Mouse (Mus musculus) embryonic fibroblast, embryonic 13.5 days (primary cell): ENCODE data around the gene Slc11a2. TPM values are rescaled to one million over a fixed set of nuclear protein-coding genes. Genes with fewer than 3 reads are reported as not detected.

ENCODE experiments used
- H3K27ac ChIP-seq: 2 replicates; pipeline ENCODE4 v1.5.1; 2012; ENCODE audit warnings: low read length, control low read depth, inconsistent platforms; ENCODE audit not compliant: insufficient read depth
- H3K4me1 ChIP-seq: 2 replicates; pipeline ENCODE4 v1.6.1; 2011; ENCODE audit warnings: low read length; ENCODE audit not compliant: control insufficient read depth, insufficient read depth
- H3K4me3 ChIP-seq: 2 replicates; pipeline ENCODE4 v1.5.1; 2011; ENCODE audit warnings: mild to moderate bottlenecking, control low read depth, low read length; ENCODE audit not compliant: insufficient read depth
- CTCF ChIP-seq: IDR thresholded peaks from 2 replicates; pipeline ENCODE4 v1.5.1; 2011; ENCODE audit warnings: mild to moderate bottlenecking, control low read depth, low read length, moderate library complexity, borderline replicate concordance; ENCODE audit not compliant: insufficient read depth
- POLR2A ChIP-seq: IDR thresholded peaks from 2 replicates; pipeline ENCODE4 v1.6.1; 2011; ENCODE audit warnings: low read depth, mild to moderate bottlenecking, control low read depth, low read length, moderate library complexity
- polyA plus RNA-seq: library from polyadenylated mRNA; stranded (reverse); fragments of >200 nt; gene quantifications from 2 replicates; pipeline ENCODE4 v1.2.4, GENCODE M21; 2011; ENCODE audit warnings: low read depth; ENCODE audit not compliant: missing spikeins, insufficient read length

Gene Slc11a2
- polyA plus RNA-seq, 1 experiment, result 48.5 TPM

DNA sequence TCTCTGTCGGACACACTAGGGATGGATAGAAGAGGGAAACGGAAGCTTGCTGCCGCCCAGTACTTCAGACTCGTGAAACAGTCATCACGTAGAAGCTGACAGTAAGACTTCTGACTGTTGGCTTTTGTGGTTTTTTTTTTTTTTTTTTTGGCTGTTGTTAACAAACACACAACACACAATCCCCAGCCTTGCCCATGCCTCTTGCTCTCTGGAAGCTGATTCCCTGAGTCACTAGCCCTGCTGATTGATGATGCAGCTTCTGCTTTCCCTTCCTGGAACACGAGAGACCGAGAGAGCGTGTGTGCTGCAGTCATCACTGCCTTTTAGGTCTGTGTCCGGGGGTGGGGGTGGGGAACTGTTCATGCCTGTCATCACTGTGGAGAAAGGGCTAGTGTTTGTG, 36.8 kb upstream of the Slc11a2 start:
- Histone ChIP-seq H3K4me3 (no peak overlapping the region), H3K4me1 (no peaks in the 10 kb centered on the region), H3K27ac (no peak overlapping the region)
- TF ChIP-seq CTCF (no peak), POLR2A (no peak)

DNA sequence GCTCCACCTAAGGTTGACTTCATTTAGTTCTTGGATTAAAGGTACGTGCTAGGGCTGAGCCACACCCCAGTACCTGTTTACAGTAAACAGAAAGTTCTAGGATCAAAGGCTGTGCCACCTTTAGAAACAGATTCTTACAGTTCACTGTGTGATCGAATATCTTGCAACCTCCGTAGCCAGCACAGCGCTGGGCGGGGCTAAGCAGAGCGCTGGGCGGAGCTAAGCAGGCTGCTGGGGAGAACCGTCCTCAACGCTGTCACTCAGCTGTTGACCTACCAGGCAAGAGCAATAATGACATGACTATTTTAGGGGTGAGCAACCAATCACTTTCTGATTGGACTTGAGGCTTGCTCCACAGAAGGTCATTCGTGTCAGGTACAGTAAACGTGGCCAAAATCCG, 36.1 kb upstream of the Slc11a2 start:
- TF ChIP-seq CTCF (no peak), POLR2A (no peak)
- no peaks in the 10 kb centered on the region for H3K4me1 ChIP-seq
- H3K4me3 ChIP-seq, result no peak overlapping the region
- no peak overlapping the region for H3K27ac ChIP-seq

DNA sequence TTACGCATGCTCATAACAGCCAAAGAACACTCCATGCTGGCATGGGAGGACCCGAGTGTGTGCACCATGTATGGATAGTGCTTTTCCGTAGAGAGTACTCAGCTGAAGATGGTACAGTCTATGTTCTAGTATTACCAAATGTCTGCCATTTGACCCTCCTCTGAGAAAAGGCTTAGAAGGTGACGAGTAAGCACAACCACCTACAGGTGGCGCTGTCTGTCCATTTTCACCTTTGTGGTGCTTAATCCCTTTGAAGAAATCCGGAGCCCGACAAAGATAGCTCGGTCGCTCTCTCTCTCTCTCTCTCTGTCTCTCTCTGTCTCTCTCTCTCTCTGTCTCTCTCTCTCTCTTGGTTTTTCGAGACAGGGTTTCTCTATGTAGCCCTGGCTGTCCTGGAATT, 33.2 kb upstream of the Slc11a2 start:
- Histone ChIP-seq H3K27ac (no peak overlapping the region), H3K4me3 (no peak overlapping the region), H3K4me1 (no peaks in the 10 kb centered on the region)
- TF ChIP-seq CTCF (peak; percentile 21; the same call in 1 of the 2 replicates), POLR2A (no peak)

DNA sequence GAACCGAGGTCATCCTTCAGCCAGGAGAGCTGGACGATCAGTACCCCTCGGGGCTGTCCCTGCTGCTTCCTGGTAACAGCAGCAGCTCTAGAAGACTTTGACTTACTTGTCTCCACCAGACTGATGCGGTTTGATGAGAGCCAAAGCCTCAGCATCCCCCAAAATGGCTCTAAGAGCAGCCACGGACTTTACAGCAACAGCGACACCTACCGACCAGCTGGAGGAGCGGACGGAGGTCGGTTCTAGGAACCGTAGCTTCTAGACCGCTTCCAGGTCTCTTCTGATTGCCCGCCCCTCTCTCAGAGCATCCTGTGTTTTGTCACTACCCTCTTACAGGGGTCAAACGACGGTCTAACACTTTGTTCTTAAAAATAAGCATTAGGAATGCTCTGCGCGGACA, 32.5 kb upstream of the Slc11a2 start:
- Histone ChIP-seq H3K27ac (no peak overlapping the region), H3K4me1 (no peaks in the 10 kb centered on the region), H3K4me3 (no peak overlapping the region)
- TF ChIP-seq POLR2A (no peak), CTCF (peak; percentile 92; the same call in 1 of the 2 replicates)

DNA sequence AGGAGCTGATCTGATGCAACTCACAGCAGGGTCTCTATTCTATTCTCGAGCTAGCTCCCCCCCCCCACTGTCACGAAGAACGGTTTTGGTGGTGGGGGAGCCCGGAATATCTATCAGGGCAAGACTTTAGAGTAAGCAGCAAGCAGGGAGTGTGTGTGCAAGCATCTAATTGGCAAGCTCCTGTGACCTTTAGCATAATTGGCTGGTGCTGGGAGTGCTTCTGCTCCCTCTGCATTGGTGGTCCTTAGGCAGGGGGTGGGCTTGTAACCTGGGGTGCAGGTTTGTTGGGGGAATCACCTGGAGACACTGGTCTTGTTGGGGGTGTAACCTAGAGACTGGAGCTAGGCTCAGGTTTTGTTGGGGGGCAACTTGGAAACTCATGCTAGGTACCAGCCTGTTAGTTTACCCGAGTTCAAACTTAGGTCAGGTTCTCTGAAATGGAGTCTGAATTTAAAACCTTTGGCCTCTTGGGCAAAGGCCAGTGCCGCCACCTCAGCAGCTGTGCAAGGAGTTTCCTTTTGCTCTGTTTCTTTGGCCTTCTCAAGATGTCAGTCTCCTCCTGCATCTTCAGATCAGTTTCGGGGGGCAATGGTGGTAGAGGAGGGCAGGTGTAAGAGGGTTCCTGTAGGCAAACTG, 31.6 kb upstream of the Slc11a2 start:
- H3K4me3 ChIP-seq, result no peak overlapping the region
- H3K4me1 ChIP-seq, result no peaks in the 10 kb centered on the region
- H3K27ac ChIP-seq, result no peak overlapping the region
- TF ChIP-seq CTCF (no peak), POLR2A (no peak)

DNA sequence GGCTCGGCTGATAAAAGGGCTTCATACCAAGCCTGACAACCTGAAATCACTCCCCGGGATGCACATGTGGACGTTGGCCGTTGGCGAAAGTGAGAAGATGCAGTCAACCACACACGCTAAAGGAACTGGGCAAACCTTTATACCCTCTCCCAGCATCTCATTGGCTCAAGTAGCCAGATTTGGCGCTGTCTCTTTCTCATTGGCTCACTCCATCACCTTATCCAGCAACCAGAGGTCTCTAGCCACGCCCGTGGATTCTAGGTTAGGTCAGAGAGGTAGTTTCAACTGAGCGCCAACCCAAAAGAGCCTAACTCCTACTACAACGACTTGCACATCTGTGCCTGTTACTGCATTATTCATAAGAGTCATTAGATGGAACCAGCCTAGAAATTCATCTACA, 27.6 kb upstream of the Slc11a2 start:
- Histone ChIP-seq H3K27ac (no peak overlapping the region), H3K4me1 (no peaks in the 10 kb centered on the region), H3K4me3 (no peak overlapping the region)
- TF ChIP-seq CTCF, result no peak
- no peak for TF ChIP-seq POLR2A

DNA sequence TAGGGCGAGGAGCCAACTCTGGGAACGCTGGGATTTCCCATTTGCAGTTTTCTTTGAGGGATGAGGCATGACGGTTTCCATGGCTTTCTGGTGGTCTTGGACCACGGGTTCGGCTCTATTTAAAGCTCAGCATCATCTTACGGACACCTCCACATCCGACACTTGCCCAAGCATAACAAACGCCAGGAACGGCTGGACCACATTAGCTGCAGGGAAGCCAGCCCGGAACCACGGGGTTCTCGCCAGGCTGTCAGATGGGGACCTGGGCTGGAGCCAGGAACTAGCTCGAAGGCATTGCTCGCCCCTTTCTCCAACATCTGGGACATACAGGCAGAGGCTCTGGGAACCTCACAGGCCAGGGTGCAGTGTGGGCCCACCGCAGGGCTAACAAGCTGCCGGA, 26.4 kb upstream of the Slc11a2 start:
- no peak for TF ChIP-seq CTCF
- TF ChIP-seq POLR2A, result no peak
- Histone ChIP-seq H3K4me1 (no peaks in the 10 kb centered on the region), H3K4me3 (no peak overlapping the region), H3K27ac (no peak overlapping the region)

DNA sequence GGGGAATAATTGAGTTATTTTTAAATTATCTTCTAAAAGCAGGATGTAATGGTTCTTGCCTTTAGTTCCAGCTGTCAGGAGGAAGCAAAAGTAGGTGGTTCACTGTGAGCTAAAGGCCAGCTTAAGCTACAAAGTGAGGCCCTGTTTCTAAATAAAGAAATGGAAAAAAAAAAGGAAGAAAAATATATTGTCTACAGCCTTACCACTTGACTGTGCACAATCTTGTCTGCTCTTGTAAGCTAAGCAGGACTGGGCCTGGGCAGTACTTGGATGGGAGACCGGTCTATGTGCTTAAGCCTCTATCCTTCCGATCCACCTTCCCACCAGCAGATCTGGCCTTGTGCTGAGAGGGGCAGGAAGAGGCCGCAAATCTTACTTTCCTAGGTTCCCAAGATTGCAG, 24.6 kb upstream of the Slc11a2 start:
- H3K4me3 ChIP-seq, result no peak overlapping the region
- TF ChIP-seq POLR2A, result no peak
- TF ChIP-seq CTCF, result no peak
- no peaks in the 10 kb centered on the region for H3K4me1 ChIP-seq
- no peak overlapping the region for H3K27ac ChIP-seq

DNA sequence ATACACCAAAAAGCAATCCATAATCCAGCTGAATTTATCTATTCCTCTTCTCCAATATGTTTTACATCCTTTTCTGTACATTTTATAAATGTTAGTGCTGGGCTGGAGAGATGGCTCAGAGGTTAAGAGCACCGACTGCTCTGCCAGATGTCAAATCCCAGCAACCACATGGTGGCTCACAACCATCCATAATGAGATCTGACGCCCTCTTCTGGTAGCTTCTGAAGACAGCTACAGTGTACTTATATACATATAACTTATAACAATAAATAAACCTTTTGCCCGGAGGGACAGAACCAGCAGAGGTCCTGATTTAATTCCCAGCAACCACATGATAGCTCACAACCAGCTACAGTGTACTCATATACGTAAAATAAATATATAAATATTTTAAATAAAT, 23.7 kb upstream of the Slc11a2 start:
- Histone ChIP-seq H3K27ac (no peak overlapping the region), H3K4me1 (no peaks in the 10 kb centered on the region), H3K4me3 (no peak overlapping the region)
- TF ChIP-seq POLR2A, result no peak
- TF ChIP-seq CTCF, result no peak

DNA sequence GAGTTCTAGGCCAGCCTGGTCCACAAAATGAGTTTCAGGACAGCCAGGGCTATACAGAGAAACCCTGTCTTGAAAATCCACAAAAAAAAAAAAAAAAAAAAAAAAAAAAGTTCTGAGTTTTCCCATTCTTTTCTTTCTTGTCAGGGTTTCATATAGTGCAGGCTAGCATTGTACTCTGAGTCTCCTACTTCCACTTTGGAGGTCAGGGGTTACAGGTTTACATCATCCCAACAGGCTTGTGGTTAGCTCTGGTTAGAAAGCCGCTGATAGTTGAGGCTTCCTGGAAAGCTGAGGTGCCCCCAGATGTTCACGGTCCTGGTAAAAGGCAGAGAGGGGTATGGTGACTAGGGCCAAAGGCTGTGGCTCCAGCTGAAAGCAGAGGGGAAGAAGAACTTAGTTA, 22.0 kb upstream of the Slc11a2 start:
- Histone ChIP-seq H3K4me3 (no peak overlapping the region), H3K27ac (no peak overlapping the region), H3K4me1 (no peaks in the 10 kb centered on the region)
- TF ChIP-seq CTCF (no peak), POLR2A (no peak)
